In the genomic region with DNA sequence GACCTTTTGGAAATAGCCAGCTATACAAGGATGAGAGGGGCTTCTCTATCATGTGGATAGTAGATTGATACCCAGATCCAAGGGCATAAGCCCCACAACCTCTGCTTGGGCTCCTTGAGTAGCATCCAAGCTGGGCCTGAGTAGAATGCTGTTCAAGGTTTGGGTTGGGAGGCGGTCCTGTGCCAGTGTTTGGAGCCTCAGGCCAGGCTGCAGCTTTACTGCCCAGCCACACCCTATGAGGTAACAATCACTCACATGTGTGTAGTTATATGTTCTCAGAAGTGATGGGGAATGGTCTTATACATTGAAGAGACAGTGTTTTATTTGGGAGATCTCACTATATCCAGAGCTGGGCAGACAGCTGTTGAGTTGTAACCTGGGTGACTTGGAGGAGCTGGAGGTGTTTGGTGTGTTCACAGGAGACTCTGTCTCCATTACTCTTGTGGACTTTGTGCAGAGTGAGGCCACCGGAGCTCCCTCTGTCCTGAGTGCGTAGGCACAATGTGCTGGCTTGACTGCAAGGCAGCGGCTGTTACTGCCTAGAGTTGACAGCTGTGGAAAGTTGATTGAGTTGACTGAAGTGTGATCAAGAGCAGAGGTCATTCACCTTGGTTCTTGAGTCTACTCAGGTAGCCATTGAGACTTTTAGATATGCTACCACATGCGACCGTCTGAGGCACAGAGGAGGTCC, we compare ENCODE assay signal across 30 mouse cellular contexts. TPM values are rescaled to one million over a fixed set of nuclear protein-coding genes. Genes with fewer than 3 reads are reported as not detected.
DNase-seq lines count a peak whose midpoint lies in the region; ATAC-seq and TF ChIP-seq lines count a peak whose summit lies in the region.
"Had no signal": no experiment of that assay in that cellular context is flagged by ENCODE, and none has a peak within 500 bp of the region (broad histone marks: within the 10 kb centered on the region; RNA-seq: fewer than 3 reads in every experiment).

No protein-coding gene starts in this region.

- peak; percentile 12 for DNase-seq in gastrocnemius, adult 2 months
- DNase-seq in gastrocnemius, postnatal 14 days, result no peak
- no peak for DNase-seq in liver, embryonic 11.5 days (ENCODE audit: low spot score)
- DNase-seq in lung, postnatal 0 days (ENCODE audit: low spot score), result no peak
- no peak for DNase-seq in lung, adult 18-20 months
- DNase-seq: adrenal gland, adult 8-10 months; adrenal gland, postnatal 25 days; cerebellum, adult 11-12 months; cerebellum, adult 8-10 months; cerebellum, postnatal 10 days; cerebellum, postnatal 36 days; embryo, embryonic 11 days; forebrain, postnatal 0 days; gastrocnemius, postnatal 36 days had no signal

- WGBS in liver, embryonic 16.5 days (ENCODE audit: insufficient replicate concordance), result 85% methylated on average over 6 of the region's 6 CpGs
- 91% methylated on average over 6 of the region's 6 CpGs for WGBS in liver, embryonic 11.5 days
- 69% methylated on average over 6 of the region's 6 CpGs for WGBS in lung, postnatal 0 days
- 46% methylated on average over 6 of the region's 6 CpGs for WGBS in intestine, postnatal 0 days
- 90% methylated on average over 6 of the region's 6 CpGs for WGBS in hindbrain, embryonic 13.5 days

- no peaks in the 10 kb centered on the region for H3K9me3 ChIP-seq in liver, embryonic 16.5 days (replicated peaks; ENCODE audit: control insufficient read depth, low read length)
- no peaks in the 10 kb centered on the region for H3K9me3 ChIP-seq in liver, embryonic 11.5 days (ENCODE audit: control insufficient read depth, low read length)
- no peaks in the 10 kb centered on the region for H3K9me3 ChIP-seq in lung, postnatal 0 days (ENCODE audit: low read length)
- H3K9me3 ChIP-seq in intestine, postnatal 0 days (ENCODE audit: control insufficient read depth), result no peaks in the 10 kb centered on the region
- no peaks in the 10 kb centered on the region for H3K9me3 ChIP-seq in hindbrain, embryonic 13.5 days
- H3K9me3 ChIP-seq: embryonic facial prominence, embryonic 10.5 days; embryonic facial prominence, embryonic 13.5 days; forebrain, embryonic 13.5 days; hindbrain, embryonic 12.5 days had no signal

- H3K27me3 ChIP-seq in liver, embryonic 16.5 days (ENCODE audit: control insufficient read depth, insufficient read depth, low read depth, low read length), result no peaks in the 10 kb centered on the region
- H3K27me3 ChIP-seq in liver, embryonic 11.5 days (replicated peaks; ENCODE audit: control insufficient read depth, insufficient read depth, low read length), result no peaks in the 10 kb centered on the region
- no peaks in the 10 kb centered on the region for H3K27me3 ChIP-seq in lung, postnatal 0 days (replicated peaks; ENCODE audit: insufficient read depth, low read length)
- no peaks in the 10 kb centered on the region for H3K27me3 ChIP-seq in intestine, postnatal 0 days (replicated peaks; ENCODE audit: control insufficient read depth, insufficient read depth, low read length)
- no peaks in the 10 kb centered on the region for H3K27me3 ChIP-seq in hindbrain, embryonic 13.5 days
- H3K27me3 ChIP-seq: embryonic facial prominence, embryonic 13.5 days; forebrain, embryonic 13.5 days; hindbrain, embryonic 12.5 days had no signal

- peak; percentile 35 for ATAC-seq in liver, embryonic 16.5 days (ENCODE audit: low read depth)
- no peak for ATAC-seq in liver, embryonic 11.5 days (replicated peaks; ENCODE audit: low FRiP score)
- ATAC-seq in lung, postnatal 0 days, result no peak
- peak; percentile 89 for ATAC-seq in intestine, postnatal 0 days
- no peak for ATAC-seq in hindbrain, embryonic 13.5 days (ENCODE audit: low FRiP score)
- ATAC-seq: activated CD4-positive, CD25-positive, alpha-beta regulatory T cell, adult 4 months; forebrain, embryonic 13.5 days; forebrain, postnatal 0 days; hindbrain, embryonic 16.5 days had no signal

- no peak for TF ChIP-seq EP300 in lung, postnatal 0 days (IDR thresholded peaks at IDR 0.05)

- TF ChIP-seq CTCF in gastrocnemius, adult 2 months (IDR thresholded peaks at IDR 0.05), result no peak
- TF ChIP-seq CTCF in lung, postnatal 0 days (IDR thresholded peaks at IDR 0.05), result no peak
- no peak for TF ChIP-seq CTCF in intestine, postnatal 0 days (IDR thresholded peaks at IDR 0.05; ENCODE audit: low read depth)

- H3K9ac ChIP-seq in liver, embryonic 16.5 days (ENCODE audit: low read depth, low read length), result no peak overlapping the region
- no peak overlapping the region for H3K9ac ChIP-seq in liver, embryonic 11.5 days (ENCODE audit: low read depth, low read length)
- H3K9ac ChIP-seq in lung, postnatal 0 days (replicated peaks; ENCODE audit: low read depth), result no peak overlapping the region
- no peak overlapping the region for H3K9ac ChIP-seq in intestine, postnatal 0 days (ENCODE audit: low read depth, low read length)
- H3K9ac ChIP-seq in hindbrain, embryonic 13.5 days, result no peak overlapping the region
- H3K9ac ChIP-seq: embryonic facial prominence, embryonic 13.5 days; forebrain, embryonic 13.5 days; forebrain, postnatal 0 days; hindbrain, embryonic 12.5 days had no signal

- peaks cover 88% of the 10 kb centered on the region for H3K36me3 ChIP-seq in liver, embryonic 16.5 days (ENCODE audit: control insufficient read depth, insufficient read depth)
- H3K36me3 ChIP-seq in liver, embryonic 11.5 days (ENCODE audit: control insufficient read depth, insufficient read depth, low read length), result peaks cover 45% of the 10 kb centered on the region
- H3K36me3 ChIP-seq in lung, postnatal 0 days (ENCODE audit: insufficient read depth, low read length), result peaks cover 46% of the 10 kb centered on the region
- H3K36me3 ChIP-seq in intestine, postnatal 0 days (ENCODE audit: control insufficient read depth, insufficient read depth), result peaks cover 84% of the 10 kb centered on the region
- H3K36me3 ChIP-seq in hindbrain, embryonic 13.5 days, result peaks cover 96% of the 10 kb centered on the region

- intact Hi-C loops in gastrocnemius, adult 2 months (cut with DNase I), result no loop called here
- intact Hi-C loops in gastrocnemius, postnatal 14 days (cut with DNase I; ENCODE audit: low total_unique reads), result no loop called here

- H3K27ac ChIP-seq in gastrocnemius, adult 2 months, result no peak overlapping the region
- peak overlapping the region; percentile 43 for H3K27ac ChIP-seq in liver, embryonic 16.5 days (ENCODE audit: low read length)
- H3K27ac ChIP-seq in liver, embryonic 11.5 days (ENCODE audit: low read depth, low read length), result no peak overlapping the region
- H3K27ac ChIP-seq in lung, postnatal 0 days (ENCODE audit: low read length), result 0 out of 2 replicates have a peak overlapping the region, but pooled peaks have one; percentile 54
- H3K27ac ChIP-seq in intestine, postnatal 0 days (ENCODE audit: low read depth, low read length), result peak overlapping the region; percentile 63
- H3K27ac ChIP-seq in hindbrain, embryonic 13.5 days, result no peak overlapping the region
- H3K27ac ChIP-seq: embryonic facial prominence, embryonic 10.5 days; embryonic facial prominence, embryonic 13.5 days; forebrain, embryonic 13.5 days; hindbrain, embryonic 12.5 days had no signal

- H3K4me1 ChIP-seq in liver, embryonic 16.5 days (ENCODE audit: control insufficient read depth, low read depth, low read length), result peaks cover 6% of the 10 kb centered on the region
- H3K4me1 ChIP-seq in liver, embryonic 11.5 days (replicated peaks; ENCODE audit: control insufficient read depth, insufficient read depth, low read length), result no peaks in the 10 kb centered on the region
- H3K4me1 ChIP-seq in lung, postnatal 0 days (ENCODE audit: insufficient read depth, low read depth, low read length), result no peaks in the 10 kb centered on the region
- H3K4me1 ChIP-seq in intestine, postnatal 0 days (replicated peaks; ENCODE audit: control insufficient read depth, insufficient read depth, low read length), result no peaks in the 10 kb centered on the region; the same call in 1 of the 2 replicates
- H3K4me1 ChIP-seq in hindbrain, embryonic 13.5 days (replicated peaks), result no peaks in the 10 kb centered on the region
- H3K4me1 ChIP-seq: embryonic facial prominence, embryonic 13.5 days; forebrain, embryonic 13.5 days; hindbrain, embryonic 12.5 days had no signal

- no peak overlapping the region for H3K4me2 ChIP-seq in liver, embryonic 16.5 days (ENCODE audit: low read depth, low read length)
- H3K4me2 ChIP-seq in liver, embryonic 11.5 days, result no peak overlapping the region
- no peak overlapping the region for H3K4me2 ChIP-seq in lung, postnatal 0 days (replicated peaks; ENCODE audit: low read depth, low read length)
- H3K4me2 ChIP-seq in intestine, postnatal 0 days (replicated peaks; ENCODE audit: low read depth), result no peak overlapping the region
- H3K4me2 ChIP-seq in hindbrain, embryonic 13.5 days, result no peak overlapping the region
- H3K4me2 ChIP-seq: embryonic facial prominence, embryonic 13.5 days; forebrain, embryonic 13.5 days; heart, embryonic 11.5 days; hindbrain, embryonic 12.5 days had no signal

- no peak overlapping the region for H3K4me3 ChIP-seq in gastrocnemius, adult 2 months
- no peak overlapping the region for H3K4me3 ChIP-seq in liver, embryonic 16.5 days (ENCODE audit: low read depth, low read length)
- H3K4me3 ChIP-seq in liver, embryonic 11.5 days (ENCODE audit: low read depth, low read length), result no peak overlapping the region
- no peak overlapping the region for H3K4me3 ChIP-seq in lung, postnatal 0 days (ENCODE audit: low read depth, low read length)
- no peak overlapping the region for H3K4me3 ChIP-seq in intestine, postnatal 0 days (ENCODE audit: low read depth, low read length)
- H3K4me3 ChIP-seq in hindbrain, embryonic 13.5 days, result no peak overlapping the region
- H3K4me3 ChIP-seq: embryonic facial prominence, embryonic 10.5 days; embryonic facial prominence, embryonic 13.5 days; erythroblast, embryonic 14.5 days; forebrain, embryonic 13.5 days; hindbrain, embryonic 12.5 days had no signal

RNA-seq across cellular contexts. Expression of gene Muc6, which starts 29.9 kb away (rescaled TPM):
- not detected for total RNA-seq in gastrocnemius, adult 2 months (2021)
- not detected for total RNA-seq in gastrocnemius, postnatal 14 days (2021)
- polyA plus RNA-seq in liver, embryonic 16.5 days (2015; fragmentation: Nextera tagmentation; extraction: Ambion mirVana), result 2.8 and 3.1 TPM in 2 replicates
- polyA plus RNA-seq in liver, embryonic 11.5 days (2014; fragmentation: Nextera tagmentation; extraction: Ambion mirVana), result 2.4 and 2.6 TPM in 2 replicates
- 0.07 TPM in 2 replicates for polyA plus RNA-seq in lung, postnatal 0 days (2015; fragmentation: Nextera tagmentation; extraction: Ambion mirVana)
- 8.9 and 9.8 TPM in 2 replicates for polyA plus RNA-seq in intestine, postnatal 0 days (2015; fragmentation: Nextera tagmentation; extraction: Ambion mirVana)
- 0.21 and 0.23 TPM in 2 replicates for polyA plus RNA-seq in hindbrain, embryonic 13.5 days (2015; fragmentation: Nextera tagmentation; extraction: Ambion mirVana)
- total RNA-seq: adrenal gland, adult 8-10 months; adrenal gland, postnatal 25 days; forebrain, postnatal 0 days; gastrocnemius, adult 8-10 months; gastrocnemius, postnatal 36 days; heart, adult 8-10 months; heart, postnatal 25 days; hematopoietic stem cell, adult 5-6 weeks had no signal
- polyA plus RNA-seq: cortical plate, adult 2 months had no signal

Comparison
In these comparisons a context has a peak if more than half of its experiments do, and no peak if none do; other contexts are left out.
1. H3K27ac ChIP-seq: peak in liver, embryonic 16.5 days (single experiment), lung, postnatal 0 days (single experiment) and intestine, postnatal 0 days (single experiment); none in gastrocnemius, adult 2 months (single experiment), liver, embryonic 11.5 days (single experiment) and hindbrain, embryonic 13.5 days (single experiment).
2. ATAC-seq: peak in liver, embryonic 16.5 days (single experiment) and intestine, postnatal 0 days (single experiment); none in liver, embryonic 11.5 days (single experiment), lung, postnatal 0 days (single experiment) and hindbrain, embryonic 13.5 days (single experiment).